Mouse (Mus musculus) bone marrow macrophage, adult 2 months (primary cell): ENCODE measurements at regions not wholly inside any gene's neighbourhood (a gene's known extent, or its start where the extent isn't known, plus 50 kb on each side); places are given as distances from the start of the nearest gene placed in this dataset.
"Not testable (repeated sequence)": the region's sequence is repeated elsewhere in the genome, so short reads cannot be mapped to it uniquely, and the experiment has no call there.

Source experiments
- CTCF ChIP-seq: IDR thresholded peaks from 2 replicates; pipeline ENCODE4 v1.5.1; 2012; ENCODE audit warnings: low read depth, mild to moderate bottlenecking, low read length, moderate library complexity
- POLR2A ChIP-seq: IDR thresholded peaks from 2 replicates; pipeline ENCODE4 v1.6.1; 2012; ENCODE audit warnings: mild to moderate bottlenecking, low read depth, low read length, borderline replicate concordance

DNA sequence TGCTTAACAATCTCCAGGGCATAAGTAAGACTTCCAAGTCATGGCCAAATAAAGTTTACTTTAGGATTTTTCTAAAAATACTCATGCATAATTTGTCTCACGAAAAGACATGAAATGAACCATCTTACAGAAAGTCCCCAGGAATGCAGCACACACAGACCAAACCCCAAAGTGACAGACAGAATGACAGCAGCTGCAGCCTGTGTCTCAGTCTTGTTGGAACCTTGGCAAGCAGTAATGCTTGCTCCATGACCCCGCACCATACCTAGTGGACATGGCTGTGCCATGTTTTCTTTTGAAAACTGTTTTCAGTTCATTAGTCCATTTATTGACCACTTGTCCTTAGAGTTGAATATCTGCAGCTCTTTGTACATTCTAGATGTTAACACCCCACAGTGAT, 191.1 kb downstream of the Gm906 start:
- not testable (repeated sequence) for TF ChIP-seq CTCF, POLR2A
